Mouse (Mus musculus) CH12.LX (cell line): ENCODE measurements around the gene Icam5. TPM values are rescaled to one million over a fixed set of nuclear protein-coding genes. Genes with fewer than 3 reads are reported as not detected.

ENCODE experiments used
- polyA plus RNA-seq: library from polyadenylated mRNA; unstranded; fragments of >175 nt; gene quantifications from 2 replicates; pipeline ENCODE4 v1.2.1, GENCODE M21; 2012; ENCODE audit warnings: low read depth; ENCODE audit not compliant: insufficient read length
- total RNA-seq, 2 experiments: library from RNA; depleted of rRNA; stranded (reverse); fragments of 300-350 nt in 1 of 2; fragments of >200 nt in 1 of 2; gene quantifications; 2 replicates each; pipeline ENCODE4 v1.2.3; 2012 to 2014

Gene Icam5
- total and polyA plus RNA-seq, 3 experiments: 0.89 to 4.9 (median 1.6) TPM

Other genes starting within 250 kb of the Icam5 start
Only the 20 nearest of the 22 such genes appear.
- gene Rdh8, start 213.6 kb upstream of the Icam5 start, total RNA-seq (2012; rRNA removed): not detected in 2 replicates
- gene Rdh8, start 213.6 kb upstream of the Icam5 start, total RNA-seq (2014; rRNA removed): not detected in 2 replicates
- not detected in 2 replicates for gene Rdh8, start 213.6 kb upstream of the Icam5 start, polyA plus RNA-seq
- gene A230050P20Rik, start 163.4 kb upstream of the Icam5 start, total RNA-seq (2012; rRNA removed): 18.8 and 25.2 TPM in 2 replicates
- 3.3 and 3.7 TPM in 2 replicates for gene A230050P20Rik, start 163.4 kb upstream of the Icam5 start, total RNA-seq (2014; rRNA removed)
- 11.0 and 11.2 TPM in 2 replicates for gene A230050P20Rik, start 163.4 kb upstream of the Icam5 start, polyA plus RNA-seq
- gene Angptl6, start 152.3 kb upstream of the Icam5 start, total RNA-seq (2012; rRNA removed): 3.4 and 11.8 TPM in 2 replicates
- 1.4 and 2.0 TPM in 2 replicates for gene Angptl6, start 152.3 kb upstream of the Icam5 start, total RNA-seq (2014; rRNA removed)
- gene Angptl6, start 152.3 kb upstream of the Icam5 start, polyA plus RNA-seq: 0.57 and 1.1 TPM in 2 replicates
- gene Ppan, start 143.9 kb upstream of the Icam5 start, total RNA-seq (2012; rRNA removed): 346 and 359 TPM in 2 replicates
- 242 and 272 TPM in 2 replicates for gene Ppan, start 143.9 kb upstream of the Icam5 start, total RNA-seq (2014; rRNA removed)
- 359 and 389 TPM in 2 replicates for gene Ppan, start 143.9 kb upstream of the Icam5 start, polyA plus RNA-seq
- 293 and 340 TPM in 2 replicates for gene Eif3g, start 133.4 kb upstream of the Icam5 start, total RNA-seq (2012; rRNA removed)
- 205 and 211 TPM in 2 replicates for gene Eif3g, start 133.4 kb upstream of the Icam5 start, total RNA-seq (2014; rRNA removed)
- gene Eif3g, start 133.4 kb upstream of the Icam5 start, polyA plus RNA-seq: 387 and 392 TPM in 2 replicates
- 121 and 130 TPM in 2 replicates for gene Dnmt1, start 72.2 kb upstream of the Icam5 start, total RNA-seq (2012; rRNA removed)
- gene Dnmt1, start 72.2 kb upstream of the Icam5 start, total RNA-seq (2014; rRNA removed): 84.8 and 89.9 TPM in 2 replicates
- 145 and 190 TPM in 2 replicates for gene Dnmt1, start 72.2 kb upstream of the Icam5 start, polyA plus RNA-seq
- 1.6 and 2.0 TPM in 2 replicates for gene S1pr2, start 55.3 kb upstream of the Icam5 start, total RNA-seq (2012; rRNA removed)
- 0.84 and 1.3 TPM in 2 replicates for gene S1pr2, start 55.3 kb upstream of the Icam5 start, total RNA-seq (2014; rRNA removed)
- 1.4 and 3.2 TPM in 2 replicates for gene S1pr2, start 55.3 kb upstream of the Icam5 start, polyA plus RNA-seq
- gene Mrpl4, start 29.3 kb upstream of the Icam5 start, total RNA-seq (2012; rRNA removed): 98.7 and 103 TPM in 2 replicates
- 42.1 and 43.9 TPM in 2 replicates for gene Mrpl4, start 29.3 kb upstream of the Icam5 start, total RNA-seq (2014; rRNA removed)
- gene Mrpl4, start 29.3 kb upstream of the Icam5 start, polyA plus RNA-seq: 83.6 and 94.8 TPM in 2 replicates
- gene Icam1, start 16.1 kb upstream of the Icam5 start, total RNA-seq (2012; rRNA removed): 128 and 202 TPM in 2 replicates
- 101 and 102 TPM in 2 replicates for gene Icam1, start 16.1 kb upstream of the Icam5 start, total RNA-seq (2014; rRNA removed)
- 64.2 and 70.6 TPM in 2 replicates for gene Icam1, start 16.1 kb upstream of the Icam5 start, polyA plus RNA-seq
- gene Icam4, start 2.7 kb upstream of the Icam5 start, total RNA-seq (2012; rRNA removed): 2.9 and 3.1 TPM in 2 replicates
- gene Icam4, start 2.7 kb upstream of the Icam5 start, total RNA-seq (2014; rRNA removed): 1.1 and 1.2 TPM in 2 replicates
- 0.72 and 0.96 TPM in 2 replicates for gene Icam4, start 2.7 kb upstream of the Icam5 start, polyA plus RNA-seq
- gene Zglp1, start 35.0 kb downstream of the Icam5 start, total RNA-seq (2012; rRNA removed): 1.1 TPM in 1 of 2 replicates, not detected in the other
- 1.3 TPM in 1 of 2 replicates, not detected in the other for gene Zglp1, start 35.0 kb downstream of the Icam5 start, total RNA-seq (2014; rRNA removed)
- 0.87 and 0.98 TPM in 2 replicates for gene Zglp1, start 35.0 kb downstream of the Icam5 start, polyA plus RNA-seq
- gene Gm49373, start 41.0 kb downstream of the Icam5 start, total RNA-seq (2012; rRNA removed): 0.85 and 1.8 TPM in 2 replicates
- 0.54 and 0.60 TPM in 2 replicates for gene Gm49373, start 41.0 kb downstream of the Icam5 start, total RNA-seq (2014; rRNA removed)
- gene Gm49373, start 41.0 kb downstream of the Icam5 start, polyA plus RNA-seq: 1.5 and 2.9 TPM in 2 replicates
- gene Fdx1l, start 41.5 kb downstream of the Icam5 start, total RNA-seq (2012; rRNA removed): 79.7 and 90.4 TPM in 2 replicates
- gene Fdx1l, start 41.5 kb downstream of the Icam5 start, total RNA-seq (2014; rRNA removed): 67.2 and 70.8 TPM in 2 replicates
- 105 and 112 TPM in 2 replicates for gene Fdx1l, start 41.5 kb downstream of the Icam5 start, polyA plus RNA-seq
- gene Gm38431, start 59.9 kb downstream of the Icam5 start, total RNA-seq (2012; rRNA removed): 20.6 and 30.5 TPM in 2 replicates
- 0.26 and 1.1 TPM in 2 replicates for gene Gm38431, start 59.9 kb downstream of the Icam5 start, total RNA-seq (2014; rRNA removed)
- gene Gm38431, start 59.9 kb downstream of the Icam5 start, polyA plus RNA-seq: 7.1 and 9.8 TPM in 2 replicates
- gene Raver1, start 59.9 kb downstream of the Icam5 start, total RNA-seq (2012; rRNA removed): 30.8 and 31.3 TPM in 2 replicates
- 16.0 and 18.9 TPM in 2 replicates for gene Raver1, start 59.9 kb downstream of the Icam5 start, total RNA-seq (2014; rRNA removed)
- gene Raver1, start 59.9 kb downstream of the Icam5 start, polyA plus RNA-seq: 77.9 and 101 TPM in 2 replicates
- 64.3 and 80.0 TPM in 2 replicates for gene Tyk2, start 99.2 kb downstream of the Icam5 start, total RNA-seq (2012; rRNA removed)
- 39.0 and 40.6 TPM in 2 replicates for gene Tyk2, start 99.2 kb downstream of the Icam5 start, total RNA-seq (2014; rRNA removed)
- 45.1 and 49.6 TPM in 2 replicates for gene Tyk2, start 99.2 kb downstream of the Icam5 start, polyA plus RNA-seq
- 227 and 230 TPM in 2 replicates for gene Cdc37, start 117.9 kb downstream of the Icam5 start, total RNA-seq (2012; rRNA removed)
- 84.1 and 87.2 TPM in 2 replicates for gene Cdc37, start 117.9 kb downstream of the Icam5 start, total RNA-seq (2014; rRNA removed)
- gene Cdc37, start 117.9 kb downstream of the Icam5 start, polyA plus RNA-seq: 447 and 532 TPM in 2 replicates
- 4.1 and 4.8 TPM in 2 replicates for gene Pde4a, start 133.6 kb downstream of the Icam5 start, total RNA-seq (2012; rRNA removed)
- gene Pde4a, start 133.6 kb downstream of the Icam5 start, total RNA-seq (2014; rRNA removed): 1.2 and 1.7 TPM in 2 replicates
- 7.2 and 7.6 TPM in 2 replicates for gene Pde4a, start 133.6 kb downstream of the Icam5 start, polyA plus RNA-seq
- gene Keap1, start 207.3 kb downstream of the Icam5 start, total RNA-seq (2012; rRNA removed): 41.7 and 42.8 TPM in 2 replicates
- gene Keap1, start 207.3 kb downstream of the Icam5 start, total RNA-seq (2014; rRNA removed): 16.2 and 18.4 TPM in 2 replicates
- 30.0 and 31.2 TPM in 2 replicates for gene Keap1, start 207.3 kb downstream of the Icam5 start, polyA plus RNA-seq
- gene S1pr5, start 216.4 kb downstream of the Icam5 start, total RNA-seq (2012; rRNA removed): not detected in 2 replicates
- not detected in 2 replicates for gene S1pr5, start 216.4 kb downstream of the Icam5 start, total RNA-seq (2014; rRNA removed)
- not detected in 2 replicates for gene S1pr5, start 216.4 kb downstream of the Icam5 start, polyA plus RNA-seq